Mouse (Mus musculus): Measurements from ENCODE around the gene Clcnkb.
A peak's percentile ranks its signal among the peaks of the same experiment; 100 is the strongest.

Gene Clcnkb

GRCm38 (mm10) chr4:141435974-141436373 lies 20.2 kb upstream of the Clcnkb start, which contains the start of gene Srarp:
Srarp (minus strand) TSS chr4:141436105.
- no peak for ATAC-seq (ENCODE audit: low TSS enrichment)

GRCm38 (mm10) chr4:141433191-141433590 lies 17.4 kb upstream of the Clcnkb start:
- ATAC-seq (ENCODE audit: low TSS enrichment) = no peak

GRCm38 (mm10) chr4:141432666-141433065 lies 16.9 kb upstream of the Clcnkb start:
- no peak for ATAC-seq (ENCODE audit: low TSS enrichment)

GRCm38 (mm10) chr4:141430997-141431396 lies 15.2 kb upstream of the Clcnkb start:
- ATAC-seq (ENCODE audit: low TSS enrichment) = no peak

GRCm38 (mm10) chr4:141429847-141430246 lies 14.0 kb upstream of the Clcnkb start:
- ATAC-seq (ENCODE audit: low TSS enrichment) = no peak

- ATAC-seq (ENCODE audit: low TSS enrichment) = no peak
Measured at GRCm38 (mm10) chr4:141429381-141429780, 13.6 kb upstream of the Clcnkb start.

GRCm38 (mm10) chr4:141427921-141428320 lies 12.1 kb upstream of the Clcnkb start:
- no peak for ATAC-seq (ENCODE audit: low TSS enrichment)

- no peak for ATAC-seq (ENCODE audit: low TSS enrichment)
Measured at GRCm38 (mm10) chr4:141426796-141427745, 11.3 kb upstream of the Clcnkb start.

- peak; percentile 92 for ATAC-seq (ENCODE audit: low TSS enrichment)
Measured at GRCm38 (mm10) chr4:141425484-141426479, 10.0 kb upstream of the Clcnkb start.

- no peak for ATAC-seq (ENCODE audit: low TSS enrichment)
Measured at GRCm38 (mm10) chr4:141423691-141424431, 8.0 kb upstream of the Clcnkb start.

GRCm38 (mm10) chr4:141423288-141423687 lies 7.5 kb upstream of the Clcnkb start:
- ATAC-seq (ENCODE audit: low TSS enrichment) = no peak

- no peak for ATAC-seq (ENCODE audit: low TSS enrichment)
Measured at GRCm38 (mm10) chr4:141422841-141423240, 7.0 kb upstream of the Clcnkb start.

- ATAC-seq (ENCODE audit: low TSS enrichment) = no peak
Measured at GRCm38 (mm10) chr4:141421423-141421822, 5.6 kb upstream of the Clcnkb start.

GRCm38 (mm10) chr4:141420886-141421285 lies 5.1 kb upstream of the Clcnkb start:
- no peak for ATAC-seq (ENCODE audit: low TSS enrichment)

GRCm38 (mm10) chr4:141420192-141420829 lies 4.5 kb upstream of the Clcnkb start, which contains the start of gene Hspb7:
Hspb7 (plus strand) TSS chr4:141420779.
- ATAC-seq (ENCODE audit: low TSS enrichment) = no peak

GRCm38 (mm10) chr4:141419398-141420191 lies 3.8 kb upstream of the Clcnkb start:
- ATAC-seq (ENCODE audit: low TSS enrichment) = peak; percentile 45; the same call in 1 of the 2 replicates

GRCm38 (mm10) chr4:141411430-141411992 lies 4.3 kb downstream of the Clcnkb start:
- no peak for ATAC-seq (ENCODE audit: low TSS enrichment)

GRCm38 (mm10) chr4:141408577-141408976 lies 7.2 kb downstream of the Clcnkb start:
- ATAC-seq (ENCODE audit: low TSS enrichment) = no peak

GRCm38 (mm10) chr4:141406516-141407299 lies 9.1 kb downstream of the Clcnkb start:
- ATAC-seq (ENCODE audit: low TSS enrichment) = peak; percentile 50; the same call in 1 of the 2 replicates
